Mouse (Mus musculus): ENCODE results near the gene Plcl1. TPM values are rescaled to one million over a fixed set of nuclear protein-coding genes. Genes with fewer than 3 reads are reported as not detected.
A peak's percentile ranks its signal among the peaks of the same experiment; 100 is the strongest.

The Plcl1 gene
- total and polyA plus RNA-seq, 3 experiments = not detected

- no peak overlapping the region for H3K27ac ChIP-seq (ENCODE audit: control insufficient read depth, low read depth, low read length)
- H3K4me1 ChIP-seq (ENCODE audit: control insufficient read depth in 1 of 2, insufficient read depth in 2 of 2, low read length in 2 of 2) = no peaks in the 10 kb centered on the region
- H3K9ac ChIP-seq (ENCODE audit: control insufficient read depth, low read depth, low read length, poor library complexity, severe bottlenecking) = no peak overlapping the region
- no peaks in the 10 kb centered on the region for H3K27me3 ChIP-seq (ENCODE audit: control insufficient read depth in 1 of 2, insufficient read depth in 2 of 2, low read length in 2 of 2)
- no peaks in the 10 kb centered on the region for H3K79me2 ChIP-seq (ENCODE audit: control insufficient read depth, insufficient read depth, low read length, poor library complexity)
- DNase-seq (ENCODE audit: low read depth, low spot score) = no peak
- no peaks in the 10 kb centered on the region for H3K36me3 ChIP-seq (ENCODE audit: control insufficient read depth in 1 of 2, insufficient read depth in 2 of 2, low read length in 2 of 2)
- no peaks in the 10 kb centered on the region for H3K9me3 ChIP-seq (replicated peaks; ENCODE audit: insufficient read depth, low read length)
- no peak overlapping the region for H3K4me3 ChIP-seq (ENCODE audit: control insufficient read depth in 1 of 2, insufficient read depth in 1 of 2, low read depth in 2 of 2, low read length in 2 of 2)
- TF ChIP-seq GATA1 (IDR thresholded peaks at IDR 0.05; ENCODE audit: low read depth, low read length) (no peak), BHLHE40 (IDR thresholded peaks at IDR 0.05; ENCODE audit: borderline replicate concordance, low read depth, low read length) (no peak), RCOR1 (IDR thresholded peaks at IDR 0.05; ENCODE audit: low read depth, low read length) (no peak), MAX (IDR thresholded peaks at IDR 0.05; ENCODE audit: low read length) (no peak), TBP (IDR thresholded peaks at IDR 0.05; ENCODE audit: low read depth, low read length) (no peak), MYB (IDR thresholded peaks at IDR 0.05; ENCODE audit: low read depth, low read length) (no peak), POLR2AphosphoS5 (IDR thresholded peaks at IDR 0.05; ENCODE audit: borderline replicate concordance, low read depth, low read length) (no peak), GABPA (IDR thresholded peaks at IDR 0.05; ENCODE audit: low read depth, low read length) (no peak), SMC3 (IDR thresholded peaks at IDR 0.05; ENCODE audit: low read depth, low read length) (no peak)
These were observed 100.1 kb downstream of the Plcl1 start for GRCm38 (mm10) chr1:55505811-55506210.

- peak; percentile 5 for DNase-seq (ENCODE audit: low read depth, low spot score)
- TF ChIP-seq USF2 (IDR thresholded peaks at IDR 0.05; ENCODE audit: borderline replicate concordance in 1 of 2, insufficient read depth in 1 of 2, low read depth in 1 of 2, low read length in 2 of 2) (no peak), CHD2 (IDR thresholded peaks at IDR 0.05; ENCODE audit: low read length) (no peak), TAL1 (IDR thresholded peaks at IDR 0.05; ENCODE audit: low read length) (no peak), MEF2A (IDR thresholded peaks at IDR 0.05; ENCODE audit: extremely low read depth, insufficient replicate concordance, low read depth, low read length, poor library complexity, severe bottlenecking) (no peak), GABPA (IDR thresholded peaks at IDR 0.05; ENCODE audit: low read depth, low read length) (no peak), TBP (IDR thresholded peaks at IDR 0.05; ENCODE audit: low read depth, low read length) (no peak), ZKSCAN1 (IDR thresholded peaks at IDR 0.05; ENCODE audit: low read depth, low read length) (no peak), UBTF (IDR thresholded peaks at IDR 0.05; ENCODE audit: borderline replicate concordance, insufficient read depth, low read depth, low read length) (no peak), BHLHE40 (IDR thresholded peaks at IDR 0.05; ENCODE audit: borderline replicate concordance, low read depth, low read length) (no peak)
- Histone ChIP-seq H3K27me3 (ENCODE audit: control insufficient read depth in 1 of 2, insufficient read depth in 2 of 2, low read length in 2 of 2) (no peaks in the 10 kb centered on the region), H3K36me3 (ENCODE audit: control insufficient read depth in 1 of 2, insufficient read depth in 2 of 2, low read length in 2 of 2) (no peaks in the 10 kb centered on the region), H3K27ac (ENCODE audit: control insufficient read depth, low read depth, low read length) (no peak overlapping the region), H3K79me2 (ENCODE audit: control insufficient read depth, insufficient read depth, low read length, poor library complexity) (no peaks in the 10 kb centered on the region), H3K4me1 (ENCODE audit: control insufficient read depth in 1 of 2, insufficient read depth in 2 of 2, low read length in 2 of 2) (no peaks in the 10 kb centered on the region), H3K9ac (ENCODE audit: control insufficient read depth, low read depth, low read length, poor library complexity, severe bottlenecking) (no peak overlapping the region), H3K4me3 (ENCODE audit: control insufficient read depth in 1 of 2, insufficient read depth in 1 of 2, low read depth in 2 of 2, low read length in 2 of 2) (no peak overlapping the region), H3K9me3 (replicated peaks; ENCODE audit: insufficient read depth, low read length) (no peaks in the 10 kb centered on the region)
These were observed 101.3 kb downstream of the Plcl1 start for GRCm38 (mm10) chr1:55507061-55507460.

Measured in MEL (cell line).